Mouse (Mus musculus) hindbrain, embryonic 10.5 days (tissue): ENCODE measurements around the gene Rc3h1. TPM values are rescaled to one million over a fixed set of nuclear protein-coding genes. Genes with fewer than 3 reads are reported as not detected.
A peak's percentile ranks its signal among the peaks of the same experiment; 100 is the strongest.

ENCODE experiments used
- DNase-seq: peaks from one replicate; pipeline ENCODE4 v3.0.0-alpha.2; 2017; ENCODE audit warnings: low spot score
- H3K27ac ChIP-seq: fragments of 300-500 bp; sonication (generic); 2 replicates; pipeline ENCODE4 v1.5.1; 2016; ENCODE audit warnings: mild to moderate bottlenecking, moderate library complexity
- H3K27me3 ChIP-seq: fragments of 300-500 bp; sonication (generic); 2 replicates; pipeline ENCODE4 v1.6.1; 2016; ENCODE audit warnings: mild to moderate bottlenecking; ENCODE audit not compliant: poor library complexity, insufficient read depth, severe bottlenecking
- H3K36me3 ChIP-seq: fragments of 300-500 bp; sonication (generic); 2 replicates; pipeline ENCODE4 v1.6.1; 2016; ENCODE audit warnings: mild to moderate bottlenecking, moderate library complexity
- H3K4me1 ChIP-seq: fragments of 300-500 bp; sonication (generic); replicated peaks from 2 replicates; pipeline ENCODE4 v1.6.1; 2016; ENCODE audit warnings: mild to moderate bottlenecking
- H3K4me3 ChIP-seq: fragments of 300-500 bp; sonication (generic); 2 replicates; pipeline ENCODE4 v1.5.1; 2016; ENCODE audit warnings: mild to moderate bottlenecking, moderate library complexity
- H3K9me3 ChIP-seq: fragments of 300-500 bp; sonication (generic); 2 replicates; pipeline ENCODE4 v1.6.1; 2016; ENCODE audit warnings: mild to moderate bottlenecking, moderate library complexity
- WGBS: fragments of 180-500 bp; shearing (Covaris S2); methylation state at CpG from one replicate; pipeline ENCODE4 v1.1.7; 2016; 5-methylcytosine and 5-hydroxymethylcytosine counted together
- polyA plus RNA-seq: library from polyadenylated mRNA; unstranded; fragments of >200 nt; fragmentation: Nextera tagmentation; extraction: Ambion mirVana; gene quantifications from 2 replicates; pipeline ENCODE4 v1.2.1, GENCODE M21; 2016

Gene Rc3h1
- polyA plus RNA-seq, 1 experiment from 2014 or later, result 8.5 TPM

DNA sequence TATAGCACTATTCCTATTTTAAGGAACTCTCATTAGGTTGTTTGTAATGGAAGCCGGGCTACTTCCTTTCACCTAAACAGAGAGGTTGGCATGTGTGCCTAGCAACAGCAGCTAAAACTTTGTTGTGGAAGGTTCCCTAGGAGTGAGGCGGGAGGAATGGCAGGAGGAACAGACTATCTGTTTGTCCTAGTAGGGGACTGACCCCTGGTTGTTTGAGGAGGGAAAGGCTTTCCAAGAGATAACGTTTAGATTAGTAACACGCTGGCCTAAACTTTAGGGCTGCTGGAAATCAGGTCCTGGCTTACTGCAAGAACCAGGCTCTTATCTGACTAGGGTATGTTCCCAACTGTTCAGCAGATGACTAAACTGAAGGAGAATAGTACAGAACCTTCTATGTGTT is 2.2 kb upstream of the Rc3h1 start:
- no peak overlapping the region for H3K4me3 ChIP-seq
- peaks cover 20% of the 10 kb centered on the region for H3K4me1 ChIP-seq
- peaks cover 4% of the 10 kb centered on the region; the same call in 1 of the 2 replicates for H3K27me3 ChIP-seq
- no peak overlapping the region for H3K27ac ChIP-seq
- WGBS, result 60% methylated on average over 4 of the region's 4 CpGs
- no peaks in the 10 kb centered on the region for H3K36me3 ChIP-seq
- DNase-seq, result no peak
- H3K9me3 ChIP-seq, result no peaks in the 10 kb centered on the region

DNA sequence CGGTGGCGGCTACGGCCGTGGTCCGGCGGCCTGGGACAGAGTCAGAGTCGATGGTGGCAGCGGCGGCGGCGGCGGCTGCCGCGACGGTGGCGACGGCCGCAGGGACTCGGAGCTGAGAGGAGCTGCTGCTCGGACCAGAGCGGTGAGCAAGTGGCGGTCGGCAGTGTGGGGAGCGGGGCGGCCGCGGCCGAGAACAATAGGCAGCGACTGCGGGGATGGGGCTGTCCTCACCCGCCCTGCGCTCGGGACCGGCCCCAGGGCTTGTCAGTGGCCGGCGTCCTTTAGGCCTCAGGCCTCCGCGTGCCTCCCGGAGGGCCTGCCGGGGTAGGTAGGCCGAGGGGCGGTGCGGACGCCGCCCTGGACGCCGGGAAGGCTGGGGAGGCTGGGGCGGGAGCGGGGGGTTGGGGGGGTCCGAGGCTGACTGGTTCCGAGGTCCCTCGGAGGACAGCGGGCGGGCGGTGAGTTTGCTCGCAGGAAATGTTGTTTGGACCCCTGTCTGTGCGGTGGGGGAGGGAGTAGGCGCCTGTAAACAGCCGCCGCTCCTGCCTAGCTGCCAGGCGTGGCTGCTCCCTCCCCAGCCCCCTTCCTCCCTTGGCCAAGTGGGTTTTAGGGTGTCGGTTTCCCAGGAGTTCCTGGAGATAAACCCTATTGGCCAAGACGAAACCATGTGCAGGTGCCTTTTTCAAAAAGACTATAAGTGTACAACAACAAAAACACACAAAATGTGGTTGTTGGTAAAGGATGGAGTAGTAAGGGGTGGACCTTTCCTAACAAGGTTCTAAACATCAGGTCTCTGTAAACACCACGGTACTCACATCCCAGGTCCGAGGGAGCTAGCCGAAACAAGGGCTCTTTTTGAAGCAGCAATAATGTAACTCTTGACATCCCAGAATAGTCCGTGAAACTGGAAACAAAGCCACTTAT is 602 bp downstream of the Rc3h1 start:
- H3K9me3 ChIP-seq, result no peaks in the 10 kb centered on the region
- peak overlapping the region; percentile 98 for H3K4me3 ChIP-seq
- H3K36me3 ChIP-seq, result no peaks in the 10 kb centered on the region
- no peak for DNase-seq
- WGBS, result under 1% methylated on average over 66 of the region's 67 CpGs
- H3K27me3 ChIP-seq, result peaks cover 4% of the 10 kb centered on the region; the same call in 1 of the 2 replicates
- H3K27ac ChIP-seq, result peak overlapping the region; percentile 97
- H3K4me1 ChIP-seq, result peaks cover 23% of the 10 kb centered on the region

DNA sequence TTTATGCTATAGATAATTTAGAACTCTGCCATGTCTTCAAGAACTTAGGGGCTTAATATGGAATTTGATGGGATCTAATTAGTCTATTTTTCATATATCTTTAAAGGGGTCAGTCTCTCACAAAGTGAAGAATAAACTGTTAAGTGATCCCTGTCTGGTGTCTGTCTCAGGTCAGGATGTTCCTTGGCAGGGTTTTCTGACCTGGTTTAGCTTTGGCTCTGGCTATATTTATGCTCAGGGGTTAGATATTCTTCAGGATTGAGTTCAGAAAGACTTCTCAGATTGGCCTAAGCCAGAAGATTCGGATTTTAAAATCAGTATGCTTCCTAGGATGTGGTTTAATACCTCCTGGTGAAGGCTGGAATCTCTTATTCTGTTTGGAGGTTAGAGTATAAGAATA is 4.0 kb downstream of the Rc3h1 start:
- Histone ChIP-seq H3K9me3 (no peaks in the 10 kb centered on the region), H3K4me1 (peaks cover 23% of the 10 kb centered on the region)
- WGBS, result 98% methylated on average over 1 of the region's 1 CpGs

DNA sequence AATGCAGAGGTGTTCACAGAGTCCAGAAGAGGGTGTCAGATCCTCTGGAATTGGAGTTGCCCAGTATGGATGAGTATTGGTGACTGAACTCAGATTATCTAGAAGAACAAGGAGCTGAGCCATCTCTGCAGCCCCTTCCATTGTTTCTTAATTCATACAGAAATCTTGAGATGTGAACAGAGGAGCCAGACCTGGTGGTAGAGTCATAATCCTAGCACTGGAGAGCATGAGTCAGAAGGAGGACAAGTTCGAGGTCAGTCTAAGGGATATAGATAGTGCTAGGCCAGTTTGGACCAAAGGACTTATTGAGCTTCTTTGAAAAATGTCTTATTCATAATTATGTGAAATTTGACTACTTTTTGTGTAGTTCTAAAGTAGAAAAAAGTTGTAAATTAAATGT is 4.6 kb downstream of the Rc3h1 start:
- DNase-seq, result no peak
- no peak overlapping the region for H3K4me3 ChIP-seq
- no peaks in the 10 kb centered on the region for H3K9me3 ChIP-seq

More for the DNA sequence above, 4.0 kb downstream of the Rc3h1 start:
- H3K36me3 ChIP-seq, result no peaks in the 10 kb centered on the region
- no peak overlapping the region for H3K4me3 ChIP-seq
- H3K27me3 ChIP-seq, result peaks cover 1% of the 10 kb centered on the region; the same call in 1 of the 2 replicates
- H3K27ac ChIP-seq, result no peak overlapping the region
- DNase-seq, result no peak

DNA sequence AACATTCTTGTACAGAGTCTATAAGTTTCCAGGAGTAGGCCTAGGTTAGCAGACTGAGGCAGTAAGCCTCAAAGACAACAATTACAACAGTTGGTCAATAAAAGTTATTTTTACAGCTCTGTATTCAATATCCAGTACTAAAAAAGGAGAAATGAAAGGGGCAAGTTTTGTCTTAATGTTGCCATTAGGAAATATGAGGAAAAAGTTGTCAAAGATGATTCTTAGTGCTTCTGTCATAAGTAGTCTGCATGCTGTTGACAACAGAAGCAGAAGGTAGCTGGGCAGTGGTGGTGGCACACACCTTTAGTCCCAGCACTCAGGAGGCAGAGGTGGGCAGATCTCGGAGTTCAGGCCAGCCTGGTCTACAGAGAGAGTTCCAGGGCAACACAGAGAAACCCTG is 13.2 kb downstream of the Rc3h1 start:
- WGBS, result 88% methylated on average over 1 of the region's 1 CpGs
- H3K4me3 ChIP-seq, result no peak overlapping the region
- DNase-seq, result no peak
- no peaks in the 10 kb centered on the region for H3K27me3 ChIP-seq
- H3K27ac ChIP-seq, result no peak overlapping the region
- H3K9me3 ChIP-seq, result no peaks in the 10 kb centered on the region
- H3K36me3 ChIP-seq, result peaks cover 10% of the 10 kb centered on the region
- H3K4me1 ChIP-seq, result no peaks in the 10 kb centered on the region

More for the DNA sequence above, 4.6 kb downstream of the Rc3h1 start:
- no peaks in the 10 kb centered on the region for H3K27me3 ChIP-seq
- WGBS, result 95% methylated on average over 1 of the region's 1 CpGs
- H3K27ac ChIP-seq, result no peak overlapping the region
- no peaks in the 10 kb centered on the region for H3K36me3 ChIP-seq
- peaks cover 21% of the 10 kb centered on the region for H3K4me1 ChIP-seq

DNA sequence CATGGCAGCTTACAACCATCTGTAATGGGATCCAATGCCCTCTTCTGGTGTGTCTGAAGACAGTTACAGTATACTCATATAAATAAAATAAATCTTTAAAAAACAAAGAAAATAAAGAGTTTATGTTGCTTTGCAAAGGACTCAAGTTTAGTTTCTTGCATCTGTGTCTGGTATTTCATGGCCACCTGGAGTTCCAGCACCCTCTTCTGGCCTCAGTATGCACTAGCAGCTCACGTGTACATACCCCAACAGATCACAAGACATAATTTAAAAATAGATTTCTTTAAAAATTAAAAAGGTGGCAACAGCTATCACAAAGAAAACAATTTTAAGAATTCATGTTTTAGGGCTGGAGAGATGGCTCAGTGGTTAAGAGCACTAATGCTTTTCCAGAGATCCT is 15.7 kb downstream of the Rc3h1 start:
- H3K9me3 ChIP-seq, result no peaks in the 10 kb centered on the region
- H3K36me3 ChIP-seq, result peaks cover 10% of the 10 kb centered on the region
- no peaks in the 10 kb centered on the region for H3K27me3 ChIP-seq
- H3K4me3 ChIP-seq, result no peak overlapping the region
- WGBS, result 98% methylated on average over 1 of the region's 1 CpGs
- no peak overlapping the region for H3K27ac ChIP-seq
- H3K4me1 ChIP-seq, result no peaks in the 10 kb centered on the region
- DNase-seq, result no peak

DNA sequence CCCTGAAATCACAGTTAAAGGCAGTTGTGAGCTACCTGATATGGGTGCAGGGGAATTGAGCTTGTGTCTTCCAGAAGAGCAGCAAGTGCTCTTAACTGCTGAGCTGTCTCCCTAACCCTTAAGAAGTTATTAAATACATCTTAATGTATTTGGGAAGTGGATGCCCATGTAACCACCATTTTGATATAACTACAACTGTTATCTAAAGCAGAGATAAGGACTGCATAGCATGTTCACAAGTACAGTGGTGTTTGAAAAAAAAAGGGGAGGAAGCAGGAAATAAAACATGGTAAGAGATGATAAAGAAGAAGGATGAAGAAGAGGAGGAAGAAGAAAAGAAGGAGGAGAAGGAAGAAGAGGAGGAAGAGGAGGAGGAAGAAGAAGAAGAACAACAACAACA is 25.1 kb downstream of the Rc3h1 start:
- Histone ChIP-seq H3K27ac (no peak overlapping the region), H3K9me3 (no peaks in the 10 kb centered on the region), H3K4me3 (no peak overlapping the region), H3K27me3 (no peaks in the 10 kb centered on the region), H3K4me1 (no peaks in the 10 kb centered on the region), H3K36me3 (peaks cover 40% of the 10 kb centered on the region)
- no peak for DNase-seq

DNA sequence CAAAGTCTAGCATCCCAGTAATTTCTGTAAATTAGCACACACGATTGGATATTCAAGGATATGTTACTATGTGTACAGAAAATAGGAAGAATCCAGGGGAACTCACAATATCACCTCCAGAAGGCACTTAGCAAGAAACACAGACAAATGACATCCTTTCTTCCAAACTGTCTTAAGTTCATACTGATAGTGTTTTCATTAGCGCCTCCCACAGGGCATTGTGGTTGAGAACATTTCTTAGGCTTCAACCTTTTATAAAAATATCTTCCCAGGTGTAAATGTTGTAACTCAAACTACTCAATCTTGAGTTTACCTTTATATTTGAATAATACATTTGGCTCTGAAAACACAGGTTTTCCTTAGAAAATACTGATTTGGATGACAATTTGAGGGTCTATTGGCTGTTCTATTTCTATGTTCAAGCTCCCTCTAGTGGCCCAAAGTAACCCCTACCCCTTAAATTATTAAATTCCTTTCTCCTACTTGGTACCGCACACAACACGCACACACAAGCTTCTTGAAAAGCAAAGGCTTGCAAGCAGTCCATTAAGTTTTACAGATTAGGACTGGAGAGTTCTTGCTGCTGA is 27.8 kb downstream of the Rc3h1 start:
- Histone ChIP-seq H3K4me3 (no peak overlapping the region), H3K9me3 (no peaks in the 10 kb centered on the region), H3K4me1 (no peaks in the 10 kb centered on the region), H3K36me3 (peaks cover 58% of the 10 kb centered on the region), H3K27me3 (no peaks in the 10 kb centered on the region), H3K27ac (no peak overlapping the region)
- DNase-seq, result no peak
- WGBS, result 78% methylated on average over 4 of the region's 4 CpGs

DNA sequence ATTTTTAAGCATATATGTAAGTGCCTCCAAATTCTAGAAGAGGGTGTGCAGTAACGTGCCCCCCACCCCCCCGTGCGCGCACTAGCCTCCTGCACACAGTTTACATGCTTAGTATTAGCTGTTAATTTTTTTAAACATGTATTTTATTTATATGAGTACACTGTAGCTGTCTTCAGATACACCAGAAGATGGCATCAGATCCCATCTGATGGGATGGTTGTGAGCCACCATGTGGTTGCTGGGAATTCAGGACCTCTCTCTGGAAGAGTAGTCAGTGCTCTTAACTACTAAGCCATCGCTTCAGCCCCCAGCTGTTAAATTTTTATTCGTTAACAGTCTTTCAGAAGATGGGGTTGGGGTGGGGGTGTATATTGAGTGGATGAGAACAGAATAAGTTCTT is 29.3 kb downstream of the Rc3h1 start:
- H3K36me3 ChIP-seq, result peaks cover 66% of the 10 kb centered on the region

DNA sequence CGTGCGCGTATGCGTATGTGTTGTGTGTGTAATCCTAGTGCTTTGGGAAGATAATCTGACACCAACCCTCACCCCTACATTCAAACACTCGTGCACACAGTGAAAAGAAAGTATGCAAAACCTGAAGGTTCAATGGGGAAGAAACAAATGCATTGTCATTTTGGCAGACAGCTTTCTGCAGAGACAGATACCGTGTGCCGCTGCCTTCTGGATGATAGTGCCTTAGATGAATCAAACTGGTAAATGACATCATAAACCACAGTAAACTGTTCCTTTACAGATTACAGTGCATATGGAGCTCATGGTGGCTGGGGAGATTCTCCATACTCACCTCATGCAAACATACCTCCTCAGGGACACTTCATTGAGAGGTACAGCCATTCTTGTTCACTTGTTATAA is 57.0 kb downstream of the Rc3h1 start:
- peaks cover 97% of the 10 kb centered on the region for H3K36me3 ChIP-seq

More for the DNA sequence above, 29.3 kb downstream of the Rc3h1 start:
- no peaks in the 10 kb centered on the region for H3K27me3 ChIP-seq
- H3K9me3 ChIP-seq, result no peaks in the 10 kb centered on the region
- WGBS, result 95% methylated on average over 6 of the region's 6 CpGs
- H3K27ac ChIP-seq, result no peak overlapping the region
- H3K4me1 ChIP-seq, result no peaks in the 10 kb centered on the region
- H3K4me3 ChIP-seq, result no peak overlapping the region
- no peak for DNase-seq

DNA sequence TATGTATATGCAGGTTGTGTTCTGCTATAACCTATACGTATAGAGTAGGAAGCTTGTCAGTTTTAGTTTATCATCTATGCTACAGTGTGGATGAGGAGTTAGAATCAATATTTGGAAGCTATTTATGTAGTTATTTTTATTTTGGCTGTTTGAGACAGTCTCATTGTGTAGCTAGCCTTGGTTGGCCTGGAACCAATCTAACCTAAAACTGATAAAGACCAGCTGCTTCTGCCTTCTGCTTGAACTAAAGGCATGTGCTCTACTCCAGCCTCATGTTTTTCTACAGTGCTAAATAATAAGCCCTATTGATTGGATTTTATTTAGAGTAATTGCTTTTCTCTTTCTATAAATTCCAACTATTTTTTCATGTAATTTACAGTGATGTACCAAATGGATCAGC is 61.0 kb downstream of the Rc3h1 start:
- no peaks in the 10 kb centered on the region for H3K27me3 ChIP-seq
- no peaks in the 10 kb centered on the region for H3K4me1 ChIP-seq
- no peak for DNase-seq
- 97% methylated on average over 1 of the region's 1 CpGs for WGBS
- H3K9me3 ChIP-seq, result no peaks in the 10 kb centered on the region
- peaks cover 96% of the 10 kb centered on the region for H3K36me3 ChIP-seq
- no peak overlapping the region for H3K27ac ChIP-seq
- no peak overlapping the region for H3K4me3 ChIP-seq

More for the DNA sequence above, 57.0 kb downstream of the Rc3h1 start:
- DNase-seq, result no peak
- Histone ChIP-seq H3K4me3 (no peak overlapping the region), H3K27ac (no peak overlapping the region), H3K27me3 (no peaks in the 10 kb centered on the region), H3K9me3 (no peaks in the 10 kb centered on the region), H3K4me1 (no peaks in the 10 kb centered on the region)
- WGBS, result 94% methylated on average over 7 of the region's 7 CpGs

DNA sequence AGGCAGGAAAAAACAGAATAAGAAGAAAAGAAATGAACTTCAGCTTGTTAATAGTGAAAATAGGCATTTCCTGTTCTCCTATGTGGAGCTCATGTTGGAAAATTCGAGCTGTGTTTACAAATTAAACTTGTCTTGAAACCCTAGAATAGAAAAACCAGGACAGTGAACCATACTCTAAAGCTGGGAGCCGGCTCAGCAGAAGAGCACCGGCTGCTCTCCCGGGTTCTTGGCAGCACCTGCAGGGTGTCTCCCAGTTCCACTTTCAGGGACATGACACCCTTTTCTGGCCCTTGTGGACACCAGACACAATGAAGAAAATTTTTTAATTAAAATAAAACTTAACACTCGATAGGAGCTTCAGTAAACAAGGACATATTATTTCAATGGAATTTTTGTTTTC is 62.4 kb downstream of the Rc3h1 start:
- Histone ChIP-seq H3K4me3 (no peak overlapping the region), H3K4me1 (no peaks in the 10 kb centered on the region), H3K27ac (no peak overlapping the region), H3K27me3 (no peaks in the 10 kb centered on the region), H3K36me3 (peaks cover 83% of the 10 kb centered on the region), H3K9me3 (no peaks in the 10 kb centered on the region)
- DNase-seq, result no peak
- WGBS, result 90% methylated on average over 5 of the region's 5 CpGs

DNA sequence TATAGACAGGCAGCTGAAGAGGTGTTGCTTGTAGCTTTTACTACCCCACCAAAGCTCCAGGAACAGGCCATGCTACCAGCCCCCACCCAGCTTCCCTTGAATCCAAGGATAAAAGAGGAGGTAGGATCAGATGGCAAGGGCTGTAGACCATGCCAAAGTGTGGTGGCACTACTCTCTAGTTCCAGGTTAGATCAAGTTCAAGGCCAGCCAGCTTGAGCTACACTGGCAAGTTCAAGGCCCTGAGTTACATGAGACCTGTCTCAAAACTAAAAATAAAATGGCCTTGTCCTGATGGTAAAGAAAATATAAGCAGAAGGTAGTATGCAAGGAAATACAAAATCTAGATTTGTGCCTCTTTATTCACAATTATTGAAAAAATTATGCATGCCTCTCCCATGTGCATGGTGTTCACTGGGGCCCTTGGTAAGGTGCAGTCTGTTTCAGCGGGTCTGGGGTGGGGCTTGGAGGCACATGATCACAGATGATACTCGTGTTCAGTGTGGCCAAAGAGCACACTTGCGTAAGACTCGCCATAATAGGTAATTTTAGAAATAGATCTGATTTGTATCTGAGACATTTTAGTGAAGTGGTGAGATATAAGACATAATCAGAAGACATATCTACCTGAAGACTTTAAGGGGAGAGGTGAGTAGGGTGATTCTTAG is 72.0 kb downstream of the Rc3h1 start, which contains the start of gene Serpinc1:
Gene Serpinc1, plus strand, starts transcription at position 515 of the 665 bp plus-strand sequence.
- Histone ChIP-seq H3K4me3 (no peak within 1 kb of the TSS), H3K9me3 (no peaks in the 10 kb centered on the region), H3K36me3 (peaks cover 12% of the 10 kb centered on the region), H3K27me3 (no peaks in the 10 kb centered on the region), H3K27ac (no peak within 1 kb of the TSS), H3K4me1 (no peaks in the 10 kb centered on the region)
- 90% methylated on average over 4 of the region's 4 CpGs for WGBS
- no peak for DNase-seq
